Mouse (Mus musculus): ENCODE data around the gene Dgke. TPM values are rescaled to one million over a fixed set of nuclear protein-coding genes. Genes with fewer than 3 reads are reported as not detected.
A peak's percentile ranks its signal among the peaks of the same experiment; 100 is the strongest.
"Not testable (repeated sequence)": the region's sequence is repeated elsewhere in the genome, so short reads cannot be mapped to it uniquely, and the experiment has no call there.

The Dgke gene
- polyA plus RNA-seq, 1 experiment = 8.2 TPM

- TF ChIP-seq POLR2A (IDR thresholded peaks at IDR 0.05; ENCODE audit: borderline replicate concordance, extremely low read depth, low read depth, low read length) = no peak
- no peak for TF ChIP-seq CTCF (IDR thresholded peaks at IDR 0.05; ENCODE audit: insufficient read depth, low read length)
- Histone ChIP-seq H3K4me3 (replicated peaks; ENCODE audit: extremely low read depth, low read depth, low read length) (peak overlapping the region; percentile 93), H3K4me1 (ENCODE audit: control insufficient read depth, insufficient read depth, low read length) (peaks cover 18% of the 10 kb centered on the region)
- DNase-seq = no peak
- WGBS = 12% methylated on average over 33 of the region's 33 CpGs
Observed at GRCm38 (mm10) chr11:88999723-89000526, 66.7 kb downstream of the Dgke start.

- TF ChIP-seq CTCF (IDR thresholded peaks at IDR 0.05; ENCODE audit: insufficient read depth, low read length) (no peak), POLR2A (IDR thresholded peaks at IDR 0.05; ENCODE audit: borderline replicate concordance, extremely low read depth, low read depth, low read length) (peak; percentile 98)
- DNase-seq = peak; percentile 92
- Histone ChIP-seq H3K4me3 (replicated peaks; ENCODE audit: extremely low read depth, low read depth, low read length) (peak within 1 kb of the TSS; percentile 93), H3K4me1 (ENCODE audit: control insufficient read depth, insufficient read depth, low read length) (peaks cover 19% of the 10 kb centered on the region)
- WGBS = 2% methylated on average over 48 of the region's 48 CpGs
Observed at GRCm38 (mm10) chr11:88998974-88999722, 67.5 kb downstream of the Dgke start, which contains the start of gene Trim25. Gene Trim25 (plus strand): TSS chr11:88999376.

- WGBS = 25% methylated on average over 3 of the region's 3 CpGs
- TF ChIP-seq CTCF (IDR thresholded peaks at IDR 0.05; ENCODE audit: insufficient read depth, low read length) = no peak
- no peak overlapping the region for H3K4me3 ChIP-seq (replicated peaks; ENCODE audit: extremely low read depth, low read depth, low read length)
- H3K4me1 ChIP-seq (ENCODE audit: control insufficient read depth, insufficient read depth, low read length) = peaks cover 16% of the 10 kb centered on the region
- no peak for DNase-seq
Observed at GRCm38 (mm10) chr11:88998406-88998805, 68.2 kb downstream of the Dgke start.

GRCm38 (mm10) chr11:88997343-88997742, 69.3 kb downstream of the Dgke start:
- H3K4me1 ChIP-seq (ENCODE audit: control insufficient read depth, insufficient read depth, low read length) = peaks cover 15% of the 10 kb centered on the region
- WGBS = 83% methylated on average over 5 of the region's 5 CpGs
- DNase-seq = not testable (repeated sequence)

GRCm38 (mm10) chr11:88996427-88996826, 70.2 kb downstream of the Dgke start:
- no peak for DNase-seq
- Histone ChIP-seq H3K4me1 (ENCODE audit: control insufficient read depth, insufficient read depth, low read length) (peaks cover 11% of the 10 kb centered on the region), H3K4me3 (replicated peaks; ENCODE audit: extremely low read depth, low read depth, low read length) (peak overlapping the region; percentile 6)
- WGBS = 23% methylated on average over 7 of the region's 7 CpGs
- TF ChIP-seq CTCF (IDR thresholded peaks at IDR 0.05; ENCODE audit: insufficient read depth, low read length) (no peak), POLR2A (IDR thresholded peaks at IDR 0.05; ENCODE audit: borderline replicate concordance, extremely low read depth, low read depth, low read length) (no peak)

More at GRCm38 (mm10) chr11:88997343-88997742, 69.3 kb downstream of the Dgke start:
- H3K4me3 ChIP-seq (replicated peaks; ENCODE audit: extremely low read depth, low read depth, low read length) = not testable (repeated sequence)

GRCm38 (mm10) chr11:88995616-88996015, 71.0 kb downstream of the Dgke start:
- H3K4me1 ChIP-seq (ENCODE audit: control insufficient read depth, insufficient read depth, low read length) = peaks cover 5% of the 10 kb centered on the region
- DNase-seq = no peak
- H3K4me3 ChIP-seq (replicated peaks; ENCODE audit: extremely low read depth, low read depth, low read length) = no peak overlapping the region
- WGBS = 81% methylated on average over 2 of the region's 2 CpGs
- TF ChIP-seq CTCF (IDR thresholded peaks at IDR 0.05; ENCODE audit: insufficient read depth, low read length) = no peak
- no peak for TF ChIP-seq POLR2A (IDR thresholded peaks at IDR 0.05; ENCODE audit: borderline replicate concordance, extremely low read depth, low read depth, low read length)

- WGBS = 83% methylated on average over 7 of the region's 7 CpGs
- TF ChIP-seq POLR2A (IDR thresholded peaks at IDR 0.05; ENCODE audit: borderline replicate concordance, extremely low read depth, low read depth, low read length) (no peak), CTCF (IDR thresholded peaks at IDR 0.05; ENCODE audit: insufficient read depth, low read length) (no peak)
- H3K4me1 ChIP-seq (ENCODE audit: control insufficient read depth, insufficient read depth, low read length) = peaks cover 3% of the 10 kb centered on the region
- no peak for DNase-seq
- H3K4me3 ChIP-seq (replicated peaks; ENCODE audit: extremely low read depth, low read depth, low read length) = no peak overlapping the region
Observed at GRCm38 (mm10) chr11:88994492-88994891, 72.2 kb downstream of the Dgke start.

GRCm38 (mm10) chr11:88993625-88994024, 73.0 kb downstream of the Dgke start:
- TF ChIP-seq CTCF (IDR thresholded peaks at IDR 0.05; ENCODE audit: insufficient read depth, low read length) (peak; percentile 81), POLR2A (IDR thresholded peaks at IDR 0.05; ENCODE audit: borderline replicate concordance, extremely low read depth, low read depth, low read length) (no peak)
- WGBS = 11% methylated on average over 5 of the region's 5 CpGs
- peak; percentile 64 for DNase-seq
- H3K4me1 ChIP-seq (ENCODE audit: control insufficient read depth, insufficient read depth, low read length) = peaks cover 3% of the 10 kb centered on the region
- H3K4me3 ChIP-seq (replicated peaks; ENCODE audit: extremely low read depth, low read depth, low read length) = no peak overlapping the region

GRCm38 (mm10) chr11:88993186-88993585, 73.5 kb downstream of the Dgke start:
- H3K4me3 ChIP-seq (replicated peaks; ENCODE audit: extremely low read depth, low read depth, low read length) = no peak overlapping the region
- TF ChIP-seq CTCF (IDR thresholded peaks at IDR 0.05; ENCODE audit: insufficient read depth, low read length) (no peak), POLR2A (IDR thresholded peaks at IDR 0.05; ENCODE audit: borderline replicate concordance, extremely low read depth, low read depth, low read length) (no peak)
- no peak for DNase-seq
- WGBS = 50% methylated on average over 7 of the region's 7 CpGs
- peaks cover 3% of the 10 kb centered on the region for H3K4me1 ChIP-seq (ENCODE audit: control insufficient read depth, insufficient read depth, low read length)

GRCm38 (mm10) chr11:88989530-88989929, 77.1 kb downstream of the Dgke start:
- H3K4me3 ChIP-seq (replicated peaks; ENCODE audit: extremely low read depth, low read depth, low read length) = no peak overlapping the region
- DNase-seq = no peak
- 56% methylated on average over 5 of the region's 5 CpGs for WGBS
- peaks cover 3% of the 10 kb centered on the region for H3K4me1 ChIP-seq (ENCODE audit: control insufficient read depth, insufficient read depth, low read length)
- TF ChIP-seq POLR2A (IDR thresholded peaks at IDR 0.05; ENCODE audit: borderline replicate concordance, extremely low read depth, low read depth, low read length) (no peak), CTCF (IDR thresholded peaks at IDR 0.05; ENCODE audit: insufficient read depth, low read length) (0 out of 2 replicates have a peak, but pooled peaks have one; percentile 17)
